Mouse (Mus musculus): ENCODE data around the gene Cers2. TPM values are rescaled to one million over a fixed set of nuclear protein-coding genes. Genes with fewer than 3 reads are reported as not detected.

Cers2 gene
- total and polyA plus RNA-seq, 2 experiments = 266 to 283 TPM

DNA sequence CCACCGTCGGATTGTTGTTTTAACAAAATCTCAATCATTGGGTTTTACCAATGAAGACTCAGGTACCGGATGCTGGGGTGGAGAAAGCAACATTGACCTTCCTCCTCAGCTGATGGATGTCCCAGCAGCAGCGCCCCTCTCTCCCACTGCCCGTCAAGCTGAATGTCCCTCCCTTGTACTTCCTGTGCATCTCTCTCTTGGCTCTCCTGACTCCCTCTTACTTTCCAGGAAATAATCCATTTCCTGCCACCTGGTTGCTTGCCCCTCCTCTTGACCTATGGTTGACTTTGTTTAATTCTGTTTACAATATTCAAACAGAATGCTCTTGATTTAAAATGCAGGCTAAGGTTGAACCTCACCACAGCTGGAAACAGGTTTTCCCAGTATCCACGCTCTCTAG, 24.4 kb upstream of the Cers2 start:
- TF ChIP-seq CTCF (IDR thresholded peaks at IDR 0.05; ENCODE audit: low read depth, low read length) (no peak), POLR2A (IDR thresholded peaks at IDR 0.05; ENCODE audit: extremely low read depth, insufficient read depth, low read length) (no peak)
- H3K4me3 ChIP-seq (ENCODE audit: insufficient read depth, low read depth, low read length) = no peak overlapping the region
- WGBS = 61% methylated on average over 6 of the region's 6 CpGs
- peaks cover 60% of the 10 kb centered on the region for H3K36me3 ChIP-seq (ENCODE audit: control insufficient read depth, insufficient read depth, low read length)
- H3K27me3 ChIP-seq (ENCODE audit: control insufficient read depth, insufficient read depth, low read length) = no peaks in the 10 kb centered on the region
- H3K4me1 ChIP-seq (ENCODE audit: control insufficient read depth, insufficient read depth, low read length) = peaks cover 44% of the 10 kb centered on the region
- no peak for DNase-seq (ENCODE audit: extremely low read depth, low read depth, low spot score)
- H3K79me2 ChIP-seq (ENCODE audit: control insufficient read depth, insufficient read depth, low read length) = peaks cover 7% of the 10 kb centered on the region; the same call in 1 of the 2 replicates
- no peak overlapping the region for H3K9ac ChIP-seq (ENCODE audit: low read depth, low read length)
- H3K27ac ChIP-seq (replicated peaks; ENCODE audit: insufficient read depth, low read depth, low read length) = no peak overlapping the region

DNA sequence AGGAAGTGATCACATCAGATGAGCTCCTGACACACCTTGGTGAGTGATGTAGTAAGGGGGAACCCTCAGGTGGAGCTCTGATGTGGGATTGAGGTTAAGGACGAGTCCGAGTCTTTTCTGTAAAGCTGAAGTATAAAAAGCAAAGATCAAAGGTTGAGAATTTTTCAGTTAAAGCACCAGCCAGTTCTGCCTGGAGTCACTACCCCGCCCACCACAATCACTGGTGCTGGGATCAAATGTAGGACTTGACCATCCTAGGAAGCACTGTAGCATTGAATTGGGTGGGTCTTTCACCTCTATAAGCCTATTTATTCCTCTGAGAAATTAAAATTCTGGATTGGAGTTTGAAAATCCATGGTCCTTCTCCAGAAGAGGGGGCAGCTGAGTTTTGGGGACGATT, 23.6 kb upstream of the Cers2 start:
- 49% methylated on average over 4 of the region's 4 CpGs for WGBS
- H3K4me3 ChIP-seq (ENCODE audit: insufficient read depth, low read depth, low read length) = no peak overlapping the region
- peaks cover 45% of the 10 kb centered on the region for H3K4me1 ChIP-seq (ENCODE audit: control insufficient read depth, insufficient read depth, low read length)
- no peaks in the 10 kb centered on the region for H3K27me3 ChIP-seq (ENCODE audit: control insufficient read depth, insufficient read depth, low read length)
- TF ChIP-seq POLR2A (IDR thresholded peaks at IDR 0.05; ENCODE audit: extremely low read depth, insufficient read depth, low read length) (no peak), CTCF (IDR thresholded peaks at IDR 0.05; ENCODE audit: low read depth, low read length) (no peak)
- DNase-seq (ENCODE audit: extremely low read depth, low read depth, low spot score) = no peak
- no peak overlapping the region for H3K27ac ChIP-seq (replicated peaks; ENCODE audit: insufficient read depth, low read depth, low read length)
- peaks cover 7% of the 10 kb centered on the region; the same call in 1 of the 2 replicates for H3K79me2 ChIP-seq (ENCODE audit: control insufficient read depth, insufficient read depth, low read length)
- H3K36me3 ChIP-seq (ENCODE audit: control insufficient read depth, insufficient read depth, low read length) = peaks cover 60% of the 10 kb centered on the region
- 0 out of 2 replicates have a peak overlapping the region, but pooled peaks have one; percentile 1 for H3K9ac ChIP-seq (ENCODE audit: low read depth, low read length)

DNA sequence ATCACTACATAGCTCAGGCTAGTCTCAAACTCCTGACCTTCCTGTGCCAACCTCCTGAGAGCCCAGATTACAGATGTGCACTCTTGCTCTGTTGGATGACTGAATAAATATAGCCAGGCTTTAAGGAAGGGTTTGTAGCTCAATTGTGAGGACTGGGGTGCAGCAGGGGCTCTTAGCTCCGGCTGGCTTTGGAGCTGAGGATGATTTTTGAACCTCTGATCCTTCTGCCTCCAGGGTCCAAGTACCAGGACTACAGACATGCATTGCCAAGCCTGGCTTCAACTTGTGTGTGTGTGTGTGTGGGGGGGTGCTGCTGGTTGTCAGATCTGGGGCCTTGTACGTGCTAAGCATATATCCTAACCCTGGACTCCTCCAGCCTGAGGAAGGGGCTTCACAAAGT, 21.7 kb upstream of the Cers2 start:
- 43% methylated on average over 2 of the region's 2 CpGs for WGBS
- Histone ChIP-seq H3K27ac (replicated peaks; ENCODE audit: insufficient read depth, low read depth, low read length) (peak overlapping the region; percentile 67), H3K27me3 (ENCODE audit: control insufficient read depth, insufficient read depth, low read length) (no peaks in the 10 kb centered on the region), H3K79me2 (ENCODE audit: control insufficient read depth, insufficient read depth, low read length) (no peaks in the 10 kb centered on the region), H3K4me3 (ENCODE audit: insufficient read depth, low read depth, low read length) (no peak overlapping the region), H3K9ac (ENCODE audit: low read depth, low read length) (peak overlapping the region; percentile 11; the same call in 1 of the 2 replicates), H3K36me3 (ENCODE audit: control insufficient read depth, insufficient read depth, low read length) (peaks cover 56% of the 10 kb centered on the region), H3K4me1 (ENCODE audit: control insufficient read depth, insufficient read depth, low read length) (peaks cover 50% of the 10 kb centered on the region)
- peak; percentile 57 for DNase-seq (ENCODE audit: extremely low read depth, low read depth, low spot score)
- TF ChIP-seq POLR2A (IDR thresholded peaks at IDR 0.05; ENCODE audit: extremely low read depth, insufficient read depth, low read length) (no peak), CTCF (IDR thresholded peaks at IDR 0.05; ENCODE audit: low read depth, low read length) (no peak)

DNA sequence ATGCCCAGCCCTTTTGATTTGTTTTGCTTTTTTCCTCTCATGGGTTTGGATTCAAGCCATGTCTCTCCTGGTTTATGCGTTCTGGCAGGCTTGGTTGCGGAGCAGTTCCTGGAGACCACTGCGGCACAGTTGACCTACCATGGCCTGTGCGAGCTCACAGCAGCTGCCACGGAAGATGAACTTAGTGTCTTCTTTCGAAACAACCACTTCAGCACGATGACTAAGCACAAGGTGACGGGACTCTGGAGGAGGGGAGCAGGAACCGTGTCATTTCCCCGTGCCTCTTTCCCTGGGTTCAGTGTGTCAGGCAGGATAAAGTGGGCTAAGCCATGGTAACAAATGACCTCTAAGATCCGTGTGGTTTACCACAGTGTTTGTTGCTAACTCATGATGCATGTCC, 21.1 kb upstream of the Cers2 start:
- H3K27me3 ChIP-seq (ENCODE audit: control insufficient read depth, insufficient read depth, low read length) = no peaks in the 10 kb centered on the region
- no peak overlapping the region for H3K4me3 ChIP-seq (ENCODE audit: insufficient read depth, low read depth, low read length)
- H3K79me2 ChIP-seq (ENCODE audit: control insufficient read depth, insufficient read depth, low read length) = no peaks in the 10 kb centered on the region
- H3K9ac ChIP-seq (ENCODE audit: low read depth, low read length) = no peak overlapping the region
- H3K27ac ChIP-seq (replicated peaks; ENCODE audit: insufficient read depth, low read depth, low read length) = peak overlapping the region; percentile 67
- no peak for TF ChIP-seq POLR2A (IDR thresholded peaks at IDR 0.05; ENCODE audit: extremely low read depth, insufficient read depth, low read length)
- no peak for TF ChIP-seq CTCF (IDR thresholded peaks at IDR 0.05; ENCODE audit: low read depth, low read length)
- peaks cover 50% of the 10 kb centered on the region for H3K36me3 ChIP-seq (ENCODE audit: control insufficient read depth, insufficient read depth, low read length)
- peak; percentile 90 for DNase-seq (ENCODE audit: extremely low read depth, low read depth, low spot score)
- peaks cover 51% of the 10 kb centered on the region for H3K4me1 ChIP-seq (ENCODE audit: control insufficient read depth, insufficient read depth, low read length)
- WGBS = 6% methylated on average over 11 of the region's 11 CpGs

GRCm38 (mm10) chr3:95294316-95294715, 20.3 kb upstream of the Cers2 start:
- H3K36me3 ChIP-seq (ENCODE audit: control insufficient read depth, insufficient read depth, low read length) = peaks cover 47% of the 10 kb centered on the region
- WGBS = 63% methylated on average over 7 of the region's 7 CpGs
- no peak overlapping the region for H3K4me3 ChIP-seq (ENCODE audit: insufficient read depth, low read depth, low read length)
- DNase-seq (ENCODE audit: extremely low read depth, low read depth, low spot score) = no peak
- no peaks in the 10 kb centered on the region for H3K27me3 ChIP-seq (ENCODE audit: control insufficient read depth, insufficient read depth, low read length)
- peaks cover 51% of the 10 kb centered on the region for H3K4me1 ChIP-seq (ENCODE audit: control insufficient read depth, insufficient read depth, low read length)
- 0 out of 2 replicates have a peak overlapping the region, but pooled peaks have one; percentile 0 for H3K9ac ChIP-seq (ENCODE audit: low read depth, low read length)
- H3K27ac ChIP-seq (replicated peaks; ENCODE audit: insufficient read depth, low read depth, low read length) = peak overlapping the region; percentile 67
- no peaks in the 10 kb centered on the region for H3K79me2 ChIP-seq (ENCODE audit: control insufficient read depth, insufficient read depth, low read length)
- TF ChIP-seq POLR2A (IDR thresholded peaks at IDR 0.05; ENCODE audit: extremely low read depth, insufficient read depth, low read length) = no peak
- TF ChIP-seq CTCF (IDR thresholded peaks at IDR 0.05; ENCODE audit: low read depth, low read length) = no peak

GRCm38 (mm10) chr3:95294718-95295117, 19.9 kb upstream of the Cers2 start:
- no peak overlapping the region for H3K4me3 ChIP-seq (ENCODE audit: insufficient read depth, low read depth, low read length)
- 0 out of 2 replicates have a peak overlapping the region, but pooled peaks have one; percentile 0 for H3K9ac ChIP-seq (ENCODE audit: low read depth, low read length)
- peak; percentile 55 for DNase-seq (ENCODE audit: extremely low read depth, low read depth, low spot score)
- no peaks in the 10 kb centered on the region for H3K79me2 ChIP-seq (ENCODE audit: control insufficient read depth, insufficient read depth, low read length)
- H3K27me3 ChIP-seq (ENCODE audit: control insufficient read depth, insufficient read depth, low read length) = no peaks in the 10 kb centered on the region
- peaks cover 51% of the 10 kb centered on the region for H3K4me1 ChIP-seq (ENCODE audit: control insufficient read depth, insufficient read depth, low read length)
- peak overlapping the region; percentile 67 for H3K27ac ChIP-seq (replicated peaks; ENCODE audit: insufficient read depth, low read depth, low read length)
- WGBS = 46% methylated on average over 5 of the region's 5 CpGs
- peaks cover 44% of the 10 kb centered on the region for H3K36me3 ChIP-seq (ENCODE audit: control insufficient read depth, insufficient read depth, low read length)
- TF ChIP-seq CTCF (IDR thresholded peaks at IDR 0.05; ENCODE audit: low read depth, low read length) = no peak
- no peak for TF ChIP-seq POLR2A (IDR thresholded peaks at IDR 0.05; ENCODE audit: extremely low read depth, insufficient read depth, low read length)

Data from liver, adult 2 months (tissue).